Comparison of ENCODE assay signal across 9 mouse cellular contexts in the genomic region with DNA sequence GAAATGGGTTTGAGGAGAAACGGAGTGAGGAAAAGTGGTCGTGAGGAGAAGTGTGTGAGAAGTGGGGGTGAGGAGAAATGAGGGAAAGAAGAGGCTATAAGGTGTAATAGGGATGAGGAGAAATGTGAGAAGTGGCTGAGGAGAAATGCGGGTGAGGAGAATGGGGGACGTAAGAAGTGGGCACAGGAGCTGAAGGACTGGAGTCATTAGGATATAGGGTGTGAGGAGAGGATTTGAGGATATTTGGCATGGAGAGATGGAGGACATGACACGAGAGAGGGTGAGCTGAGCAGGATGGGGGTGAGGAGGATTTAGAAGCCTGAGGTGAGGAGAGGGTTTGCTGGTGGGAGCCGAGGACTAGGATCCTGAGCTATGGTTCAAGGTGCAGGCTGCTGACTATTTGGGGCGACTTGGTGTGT. TPM values are rescaled to one million over a fixed set of nuclear protein-coding genes. Genes with fewer than 3 reads are reported as not detected.
DNase-seq lines count a peak whose midpoint lies in the region; ATAC-seq and TF ChIP-seq lines count a peak whose summit lies in the region.
"Had no signal": no experiment of that assay in that cellular context is flagged by ENCODE, and none has a peak within 500 bp of the region (broad histone marks: within the 10 kb centered on the region; RNA-seq: fewer than 3 reads in every experiment).

No protein-coding gene starts in this region.

- no peaks in the 10 kb centered on the region for H3K36me3 ChIP-seq in kidney, embryonic 14.5 days (ENCODE audit: control insufficient read depth, insufficient read depth, low read length)
- no peaks in the 10 kb centered on the region for H3K36me3 ChIP-seq in embryonic facial prominence, embryonic 11.5 days (replicated peaks; ENCODE audit: control insufficient read depth, insufficient read depth, low read depth, low read length)
- no peaks in the 10 kb centered on the region for H3K36me3 ChIP-seq in hindbrain, postnatal 0 days (ENCODE audit: insufficient read depth, low read length)
- H3K36me3 ChIP-seq in myocyte (ENCODE audit: control insufficient read depth, insufficient read depth), result no peaks in the 10 kb centered on the region

- peak overlapping the region; percentile 50; the same call in 1 of the 2 replicates for H3K9ac ChIP-seq in kidney, embryonic 14.5 days (ENCODE audit: low read depth, low read length)
- H3K9ac ChIP-seq in embryonic facial prominence, embryonic 11.5 days (replicated peaks; ENCODE audit: low read length), result 0 out of 2 replicates have a peak overlapping the region, but pooled peaks have one; percentile 51
- H3K9ac ChIP-seq in hindbrain, postnatal 0 days (replicated peaks; ENCODE audit: low read length), result peak overlapping the region; percentile 37

- peak overlapping the region; percentile 49 for H3K4me3 ChIP-seq in kidney, embryonic 14.5 days (ENCODE audit: low read length)
- H3K4me3 ChIP-seq in embryonic facial prominence, embryonic 11.5 days (ENCODE audit: low read depth, low read length), result peak overlapping the region; percentile 40
- H3K4me3 ChIP-seq in hindbrain, postnatal 0 days (ENCODE audit: low read length), result peak overlapping the region; percentile 52
- no peak overlapping the region for H3K4me3 ChIP-seq in myocyte

- H3ac ChIP-seq in myocyte (ENCODE audit: control insufficient read depth, insufficient read length), result no peak overlapping the region

- WGBS in kidney, embryonic 14.5 days, result 37% methylated on average over 7 of the region's 7 CpGs
- WGBS in embryonic facial prominence, embryonic 11.5 days, result 34% methylated on average over 7 of the region's 7 CpGs
- WGBS in hindbrain, postnatal 0 days, result 31% methylated on average over 7 of the region's 7 CpGs

- DNase-seq in kidney, postnatal 4 days, result no peak
- no peak for DNase-seq in embryonic facial prominence, embryonic 11.5 days (ENCODE audit: low spot score)
- no peak for DNase-seq in hindbrain, postnatal 0 days (ENCODE audit: low spot score)
- DNase-seq in spleen, postnatal 10 days (ENCODE audit: low spot score in 2 of 2), result no peak
- no peak for DNase-seq in adrenal gland, postnatal 10 days
- no peak for DNase-seq in gastrocnemius, postnatal 10 days

- H3K27ac ChIP-seq in kidney, embryonic 14.5 days (ENCODE audit: low read depth, low read length), result no peak overlapping the region
- no peak overlapping the region for H3K27ac ChIP-seq in embryonic facial prominence, embryonic 11.5 days (replicated peaks; ENCODE audit: low read depth, low read length)
- H3K27ac ChIP-seq in hindbrain, postnatal 0 days, result no peak overlapping the region

- no peak for TF ChIP-seq CTCF in hindbrain, postnatal 0 days (IDR thresholded peaks at IDR 0.05; ENCODE audit: low read depth)

- no peaks in the 10 kb centered on the region for H3K79me2 ChIP-seq in myocyte (ENCODE audit: control insufficient read depth, insufficient read depth)

- ATAC-seq in kidney, embryonic 14.5 days (ENCODE audit: low FRiP score, low TSS enrichment), result peak; percentile 41
- ATAC-seq in embryonic facial prominence, embryonic 11.5 days (replicated peaks; ENCODE audit: insufficient number of reproducible peaks, low FRiP score, low TSS enrichment, low read depth), result peak; percentile 50; the same call in 1 of the 2 replicates
- peak; percentile 59 for ATAC-seq in hindbrain, postnatal 0 days

- peak overlapping the region; percentile 84 for H3K4me2 ChIP-seq in kidney, embryonic 14.5 days (replicated peaks; ENCODE audit: low read depth, low read length)
- peak overlapping the region; percentile 84 for H3K4me2 ChIP-seq in embryonic facial prominence, embryonic 11.5 days (ENCODE audit: low read depth, low read length)
- H3K4me2 ChIP-seq in hindbrain, postnatal 0 days (ENCODE audit: low read depth, low read length), result peak overlapping the region; percentile 74
- peak overlapping the region; percentile 68 for H3K4me2 ChIP-seq in myocyte (ENCODE audit: low read depth)

- peaks cover 8% of the 10 kb centered on the region for H3K27me3 ChIP-seq in kidney, embryonic 14.5 days (ENCODE audit: control insufficient read depth, insufficient read depth, low read length)
- H3K27me3 ChIP-seq in embryonic facial prominence, embryonic 11.5 days (ENCODE audit: control insufficient read depth, insufficient read depth, low read length), result no peaks in the 10 kb centered on the region
- 0 out of 2 replicates have a peak, but pooled peaks cover 4% of the 10 kb centered on the region for H3K27me3 ChIP-seq in hindbrain, postnatal 0 days (ENCODE audit: insufficient read depth, low read length)
- H3K27me3 ChIP-seq in myocyte (ENCODE audit: control insufficient read depth, insufficient read depth, insufficient read length), result peaks cover 10% of the 10 kb centered on the region

- no peaks in the 10 kb centered on the region for H3K4me1 ChIP-seq in kidney, embryonic 14.5 days (ENCODE audit: control insufficient read depth, insufficient read depth, low read length)
- no peaks in the 10 kb centered on the region for H3K4me1 ChIP-seq in embryonic facial prominence, embryonic 11.5 days (ENCODE audit: control insufficient read depth, insufficient read depth, low read length)
- 0 out of 2 replicates have a peak, but pooled peaks cover 4% of the 10 kb centered on the region for H3K4me1 ChIP-seq in hindbrain, postnatal 0 days (ENCODE audit: insufficient read depth, low read length)

- TF ChIP-seq POLR2A in myocyte (IDR thresholded peaks at IDR 0.05; ENCODE audit: insufficient read length, low read depth), result no peak

- H3K9me3 ChIP-seq in kidney, embryonic 14.5 days (ENCODE audit: control insufficient read depth, low read length), result no peaks in the 10 kb centered on the region
- no peaks in the 10 kb centered on the region for H3K9me3 ChIP-seq in embryonic facial prominence, embryonic 11.5 days (replicated peaks; ENCODE audit: control insufficient read depth, low read length)
- no peaks in the 10 kb centered on the region for H3K9me3 ChIP-seq in hindbrain, postnatal 0 days (ENCODE audit: low read length)

TF ChIP-seq in myocyte, 11 proteins besides CTCF, POLR2A, EP300 and RAD21:
- TF ChIP-seq E2F4 (IDR thresholded peaks at IDR 0.05; ENCODE audit: insufficient read depth) (no peak), SRF (IDR thresholded peaks at IDR 0.05; ENCODE audit: control insufficient read depth, insufficient read length, low read depth) (no peak), CEBPB (IDR thresholded peaks at IDR 0.05; ENCODE audit: insufficient read depth, poor library complexity, severe bottlenecking) (no peak), POLR2AphosphoS2 (IDR thresholded peaks at IDR 0.05; ENCODE audit: insufficient read length, low read depth) (no peak), TCF3 (IDR thresholded peaks at IDR 0.05; ENCODE audit: insufficient read length, low read depth) (no peak), MYOG (IDR thresholded peaks at IDR 0.05; ENCODE audit: control insufficient read depth in 1 of 3, insufficient read depth in 1 of 3, insufficient read length in 2 of 3, low read depth in 2 of 3) (no peak), MYOD1 (IDR thresholded peaks at IDR 0.05; ENCODE audit: control insufficient read depth in 1 of 3, insufficient read length in 2 of 3, low read depth in 2 of 3) (no peak), TCF12 (IDR thresholded peaks at IDR 0.05; ENCODE audit: insufficient read depth, poor library complexity, severe bottlenecking) (no peak), USF1 (IDR thresholded peaks at IDR 0.05; ENCODE audit: low read depth) (no peak), REST (IDR thresholded peaks at IDR 0.05; ENCODE audit: insufficient read depth, insufficient read length) (no peak), MAX (IDR thresholded peaks at IDR 0.05; ENCODE audit: low read depth) (no peak)

RNA-seq across cellular contexts. Expression of a gene that starts 0.5 kb away (rescaled TPM):
- 13.4 and 18.3 TPM in 2 replicates for polyA plus RNA-seq in kidney, embryonic 14.5 days (2014; fragmentation: Nextera tagmentation; extraction: Ambion mirVana)
- polyA plus RNA-seq in embryonic facial prominence, embryonic 11.5 days (2014; fragmentation: Nextera tagmentation; extraction: Ambion mirVana), result 27.5 and 33.0 TPM in 2 replicates
- total RNA-seq in hindbrain, postnatal 0 days (2014; rRNA removed), result 2.1 and 5.5 TPM in 2 replicates
- polyA plus RNA-seq in hindbrain, postnatal 0 days (2015; fragmentation: Nextera tagmentation; extraction: Ambion mirVana), result 30.2 and 31.1 TPM in 2 replicates
- 1.7 TPM for polyA plus RNA-seq in myocyte (2012; fragmentation: generic; extraction: Trizol)
- 10 to 100 TPM; 13.6 to 55.4 TPM for total RNA-seq in adrenal gland, postnatal 10 days (2021)
- total RNA-seq in gastrocnemius, postnatal 10 days (2021), result 100 to 1,000 TPM; 466 to 536 TPM

RNA-seq across cellular contexts. Expression of a gene that starts 0.6 kb away (rescaled TPM):
- not detected in 2 replicates for polyA plus RNA-seq in kidney, embryonic 14.5 days (2014; fragmentation: Nextera tagmentation; extraction: Ambion mirVana)
- not detected in 2 replicates for polyA plus RNA-seq in embryonic facial prominence, embryonic 11.5 days (2014; fragmentation: Nextera tagmentation; extraction: Ambion mirVana)
- not detected in 2 replicates for total RNA-seq in hindbrain, postnatal 0 days (2014; rRNA removed)
- polyA plus RNA-seq in hindbrain, postnatal 0 days (2015; fragmentation: Nextera tagmentation; extraction: Ambion mirVana), result not detected in 2 replicates
- not detected for polyA plus RNA-seq in myocyte (2012; fragmentation: generic; extraction: Trizol)
- total RNA-seq in adrenal gland, postnatal 10 days (2021), result not detected
- not detected for total RNA-seq in gastrocnemius, postnatal 10 days (2021)
- total RNA-seq: gastrocnemius, adult 8-10 months had no signal

RNA-seq across cellular contexts. Expression of a gene that starts 55.5 kb away (rescaled TPM):
- 31.9 and 63.3 TPM in 2 replicates for polyA plus RNA-seq in kidney, embryonic 14.5 days (2014; fragmentation: Nextera tagmentation; extraction: Ambion mirVana)
- 63.8 and 68.0 TPM in 2 replicates for polyA plus RNA-seq in embryonic facial prominence, embryonic 11.5 days (2014; fragmentation: Nextera tagmentation; extraction: Ambion mirVana)
- total RNA-seq in hindbrain, postnatal 0 days (2014; rRNA removed), result 27.8 and 30.5 TPM in 2 replicates
- 25.1 and 26.7 TPM in 2 replicates for polyA plus RNA-seq in hindbrain, postnatal 0 days (2015; fragmentation: Nextera tagmentation; extraction: Ambion mirVana)
- 42.1 TPM for polyA plus RNA-seq in myocyte (2012; fragmentation: generic; extraction: Trizol)
- total RNA-seq in adrenal gland, postnatal 10 days (2021), result 100 to 1,000 TPM; 122 to 132 TPM
- 10 to 100 TPM; 66.5 to 77.5 TPM for total RNA-seq in gastrocnemius, postnatal 10 days (2021)
